Mouse (Mus musculus): ENCODE data around the gene Metap1d. TPM values are rescaled to one million over a fixed set of nuclear protein-coding genes. Genes with fewer than 3 reads are reported as not detected.

Gene Metap1d
- total and polyA plus RNA-seq, 3 experiments, result 18.9 to 28.3 (median 21.5) TPM

DNA sequence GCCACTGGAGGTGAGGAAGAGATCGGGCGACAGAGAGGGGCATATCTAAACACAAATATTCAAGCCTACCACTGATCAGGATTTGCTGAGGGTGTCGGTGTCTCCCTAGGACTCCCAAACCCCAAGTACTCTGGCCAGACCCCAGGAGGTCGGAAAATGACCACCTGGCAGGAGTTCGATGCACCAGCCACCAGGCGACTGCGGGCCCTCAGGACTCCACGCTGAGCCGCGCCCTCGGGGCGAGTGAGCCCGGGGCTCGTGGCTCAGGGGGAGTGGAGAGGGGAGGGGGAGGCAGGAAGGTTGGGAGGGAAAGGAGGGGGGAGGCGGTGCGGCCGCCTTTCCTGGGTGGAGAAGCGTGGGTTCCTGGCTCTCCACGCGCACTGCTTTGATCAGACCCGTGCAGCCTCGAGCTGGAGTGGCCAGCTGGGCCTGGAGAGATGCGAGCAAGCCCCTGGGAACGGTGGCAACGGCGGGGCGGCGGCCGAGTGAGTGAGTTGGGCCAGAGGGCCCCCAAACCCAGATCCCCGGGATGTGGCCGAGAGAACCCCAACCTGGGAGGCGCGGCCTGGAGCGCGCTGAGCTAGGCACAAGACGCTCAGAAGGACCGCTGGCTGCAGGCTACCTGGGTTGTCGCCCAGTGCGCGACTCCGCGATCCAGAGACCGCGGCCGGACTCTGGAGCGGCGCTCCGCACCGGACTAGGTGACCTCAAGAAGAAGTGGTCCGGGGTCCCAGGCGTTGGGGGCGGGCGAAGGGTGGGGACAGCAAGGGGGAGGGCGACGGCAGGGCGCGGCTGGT is 75.8 kb downstream of the Metap1d start:
- in situ Hi-C loops (cut with MboI; ENCODE audit: low pct_ligation_motif_present, low pct_unique_long_range_greater_than_20kb, low sequenced_read_pairs) (loop anchor here (5.0 to 25.0 kb wide), 2 partner anchors 72 to 242 kb away; no protein-coding TSS in a partner anchor), dilution Hi-C loops (cut with MboI; ENCODE audit: extremely low pct_ligation_motif_present, extremely low pct_unique_long_range_greater_than_20kb, low sequenced_read_pairs) (no loop called here)
- H3K27me3 ChIP-seq (replicated peaks), result no peaks in the 10 kb centered on the region
- H3K4me2 ChIP-seq (ENCODE audit: insufficient read depth, low read depth, poor library complexity, severe bottlenecking), result no peak overlapping the region
- no peak for DNase-seq (ENCODE audit: extremely low read depth)
- H3K79me2 ChIP-seq (replicated peaks; ENCODE audit: control insufficient read depth, extremely low read depth, insufficient read depth, poor library complexity, severe bottlenecking), result no peaks in the 10 kb centered on the region
- no peak overlapping the region for H3K27ac ChIP-seq (ENCODE audit: insufficient read depth, low read depth)
- H3K9me3 ChIP-seq (replicated peaks; ENCODE audit: low read length), result peaks cover 23% of the 10 kb centered on the region
- peaks cover 0 to under 1% of the 10 kb centered on the region in 2 experiments; a peak in 2 of 4 replicates for H3K4me1 ChIP-seq (ENCODE audit: control insufficient read depth in 1 of 2, insufficient read depth in 2 of 2)
- no peak overlapping the region for H3K9ac ChIP-seq (ENCODE audit: insufficient read depth, low read depth)
- H3K36me3 ChIP-seq (replicated peaks in 1 of 2; ENCODE audit: control insufficient read depth in 1 of 2, insufficient read depth in 1 of 2, low read length in 1 of 2), result no peaks in the 10 kb centered on the region
- peak overlapping the region in 1 of 3 experiments; percentile 42 for H3K4me3 ChIP-seq (replicated peaks in 1 of 3; ENCODE audit: low read depth in 2 of 3, low read length in 2 of 3, poor library complexity in 1 of 3)
- TF ChIP-seq TBP (conservative IDR thresholded peaks at IDR 0.05; ENCODE audit: low read depth, low read length) (no peak), MAZ (IDR thresholded peaks at IDR 0.05; ENCODE audit: low read depth, low read length) (no peak), CHD1 (IDR thresholded peaks at IDR 0.05; ENCODE audit: low read depth, low read length) (no peak), TCF12 (IDR thresholded peaks at IDR 0.05; ENCODE audit: low read depth, low read length) (no peak)

DNA sequence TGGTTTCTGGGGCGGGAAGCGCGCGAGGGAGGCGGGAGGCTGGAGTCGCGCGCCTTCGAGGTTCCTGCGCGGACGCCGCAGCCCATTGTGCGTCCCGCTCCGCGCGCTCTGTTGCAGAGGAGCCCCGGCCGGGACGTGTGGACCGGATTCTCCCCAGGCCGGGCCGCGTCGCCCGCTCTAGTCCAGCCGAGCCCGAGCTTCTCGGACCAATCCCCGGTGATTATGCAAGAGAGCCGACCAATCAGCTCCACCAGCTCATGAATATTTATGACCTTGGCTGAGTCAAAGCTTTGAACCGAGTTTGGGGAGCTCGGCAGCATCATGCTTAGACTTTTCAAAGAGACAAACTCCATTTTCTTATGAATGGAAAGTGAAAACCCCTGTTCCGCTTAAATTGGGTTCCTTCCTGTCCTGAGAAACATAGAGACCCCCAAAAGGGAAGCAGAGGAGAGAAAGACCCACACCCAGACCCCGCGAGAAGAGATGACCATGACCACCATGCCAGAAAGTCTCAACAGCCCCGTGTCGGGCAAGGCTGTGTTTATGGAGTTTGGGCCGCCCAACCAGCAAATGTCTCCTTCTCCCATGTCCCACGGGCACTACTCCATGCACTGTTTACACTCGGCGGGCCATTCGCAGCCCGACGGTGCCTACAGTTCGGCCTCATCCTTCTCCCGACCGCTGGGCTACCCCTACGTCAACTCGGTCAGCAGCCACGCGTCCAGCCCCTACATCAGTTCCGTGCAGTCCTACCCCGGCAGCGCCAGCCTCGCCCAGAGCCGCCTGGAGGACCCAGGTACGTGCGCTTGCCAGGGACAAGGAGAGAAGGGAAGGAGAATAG is 76.7 kb downstream of the Metap1d start:
- DNase-seq (ENCODE audit: extremely low read depth), result peak; percentile 44
- in situ Hi-C loops (cut with MboI; ENCODE audit: low pct_ligation_motif_present, low pct_unique_long_range_greater_than_20kb, low sequenced_read_pairs) (loop anchor here (5.0 to 25.0 kb wide), 2 partner anchors 72 to 242 kb away; no protein-coding TSS in a partner anchor), dilution Hi-C loops (cut with MboI; ENCODE audit: extremely low pct_ligation_motif_present, extremely low pct_unique_long_range_greater_than_20kb, low sequenced_read_pairs) (no loop called here)
- H3K27ac ChIP-seq (ENCODE audit: insufficient read depth, low read depth), result no peak overlapping the region
- no peaks in the 10 kb centered on the region for H3K36me3 ChIP-seq (replicated peaks in 1 of 2; ENCODE audit: control insufficient read depth in 1 of 2, insufficient read depth in 1 of 2, low read length in 1 of 2)
- peak overlapping the region; percentile 17 to 51 (median 25) for H3K4me3 ChIP-seq (replicated peaks in 1 of 3; ENCODE audit: low read depth in 2 of 3, low read length in 2 of 3, poor library complexity in 1 of 3)
- no peaks in the 10 kb centered on the region for H3K79me2 ChIP-seq (replicated peaks; ENCODE audit: control insufficient read depth, extremely low read depth, insufficient read depth, poor library complexity, severe bottlenecking)
- peaks cover 23% of the 10 kb centered on the region for H3K9me3 ChIP-seq (replicated peaks; ENCODE audit: low read length)
- H3K9ac ChIP-seq (ENCODE audit: insufficient read depth, low read depth), result no peak overlapping the region
- no peaks in the 10 kb centered on the region for H3K27me3 ChIP-seq (replicated peaks)
- TF ChIP-seq ELF1 (IDR thresholded peaks at IDR 0.05; ENCODE audit: low read depth, low read length) (no peak), POLR2A (IDR thresholded peaks at IDR 0.05; ENCODE audit: low read depth, low read length) (peak; percentile 31; the same call in 1 of the 2 replicates), TBP (conservative IDR thresholded peaks at IDR 0.05; ENCODE audit: low read depth, low read length) (0 out of 2 replicates have a peak, but pooled peaks have one; percentile 30), HCFC1 (IDR thresholded peaks at IDR 0.05; ENCODE audit: low read depth, low read length) (no peak), POLR2AphosphoS2 (IDR thresholded peaks at IDR 0.05; ENCODE audit: low read depth, low read length) (no peak), NELFE (IDR thresholded peaks at IDR 0.05; ENCODE audit: low read depth, low read length) (0 out of 2 replicates have a peak, but pooled peaks have one; percentile 20)
- H3K4me1 ChIP-seq (ENCODE audit: control insufficient read depth in 1 of 2, insufficient read depth in 2 of 2), result peaks cover 0 to 9% of the 10 kb centered on the region in 2 experiments; a peak in 2 of 4 replicates
- peak overlapping the region; percentile 1 for H3K4me2 ChIP-seq (ENCODE audit: insufficient read depth, low read depth, poor library complexity, severe bottlenecking)

All from CH12.LX (cell line).